Mouse (Mus musculus) cortical plate, adult 2 months (tissue): ENCODE results near the gene Bola1.
"Not testable (repeated sequence)": the region's sequence is repeated elsewhere in the genome, so short reads cannot be mapped to it uniquely, and the experiment has no call there.

ENCODE experiments used
- CTCF ChIP-seq: fragments of 200-500 bp; IDR thresholded peaks from 2 replicates; pipeline ENCODE4 v1.5.1; 2011; ENCODE audit warnings: mild to moderate bottlenecking, control low read depth, low read length; ENCODE audit not compliant: insufficient read depth; ENCODE audit errors: extremely low read depth
- POLR2A ChIP-seq: fragments of 200-500 bp; IDR thresholded peaks from 2 replicates; pipeline ENCODE4 v1.6.1; 2011; ENCODE audit warnings: mild to moderate bottlenecking, low read length, control low read depth; ENCODE audit not compliant: insufficient read depth; ENCODE audit errors: extremely low read depth

- not testable (repeated sequence) for TF ChIP-seq CTCF, POLR2A
Measured at GRCm38 (mm10) chr3:96220131-96220764, 739 bp upstream of the Bola1 start.
